Mouse (Mus musculus) megakaryocyte, embryonic 14.5 days (primary cell): Measurements from ENCODE around the gene Os9. TPM values are rescaled to one million over a fixed set of nuclear protein-coding genes. Genes with fewer than 3 reads are reported as not detected.

Experiments
- H3K27me3 ChIP-seq: replicated peaks from 2 replicates; pipeline ENCODE3; 2012; ENCODE audit warnings: inconsistent platforms
- H3K36me3 ChIP-seq: replicated peaks from 2 replicates; pipeline ENCODE3; 2012; ENCODE audit warnings: low read length, inconsistent platforms, mixed read lengths
- H3K4me1 ChIP-seq: 2 replicates; pipeline ENCODE4 v1.6.1; 2012; ENCODE audit warnings: inconsistent platforms
- H3K4me3 ChIP-seq: replicated peaks from 2 replicates; pipeline ENCODE3; 2012; ENCODE audit warnings: moderate library complexity, mild to moderate bottlenecking, inconsistent platforms
- H3K9me3 ChIP-seq: 2 replicates; pipeline ENCODE4 v1.6.1; 2012; ENCODE audit warnings: inconsistent platforms
- FLI1 ChIP-seq: IDR thresholded peaks from 2 replicates; pipeline ENCODE4 v1.6.1; 2012; ENCODE audit warnings: low read length, inconsistent platforms, mixed read lengths
- GATA1 ChIP-seq: IDR thresholded peaks from 3 replicates; pipeline ENCODE4 v1.6.1; 2012; ENCODE audit warnings: mixed read lengths, low read length, inconsistent platforms, borderline replicate concordance
- polyA plus RNA-seq: library from polyadenylated mRNA; stranded (reverse); fragments of >175 nt; gene quantifications from 2 replicates; pipeline ENCODE4 v1.2.3, GENCODE M21; 2012; ENCODE audit warnings: low replicate concordance; ENCODE audit not compliant: insufficient read depth

Os9 gene
- polyA plus RNA-seq, 1 experiment = 267 TPM

DNA sequence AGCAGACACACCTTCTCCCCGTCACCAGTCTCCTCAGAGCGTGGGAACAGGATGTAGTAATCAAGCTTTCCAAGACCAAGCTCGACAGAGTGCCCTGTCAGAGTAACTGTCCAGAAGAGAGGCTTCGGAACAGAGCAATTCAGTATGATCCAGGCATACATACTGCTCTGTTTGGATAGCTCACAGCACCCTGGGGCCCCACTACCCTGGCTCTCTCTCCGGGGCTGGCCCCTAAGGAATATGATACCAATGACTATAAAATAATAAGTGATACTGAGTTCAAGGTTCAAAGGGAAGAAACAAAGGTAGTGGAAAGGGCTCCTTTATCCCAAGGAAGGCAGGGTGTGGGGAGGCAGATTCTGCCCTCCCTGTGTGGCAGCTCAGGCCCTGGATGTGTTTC is 11.5 kb upstream of the Os9 start:
- no peaks in the 10 kb centered on the region for H3K9me3 ChIP-seq
- H3K4me3 ChIP-seq = no peak overlapping the region
- TF ChIP-seq GATA1 (no peak), FLI1 (no peak)
- no peaks in the 10 kb centered on the region for H3K27me3 ChIP-seq
- no peaks in the 10 kb centered on the region for H3K36me3 ChIP-seq
- peaks cover 68% of the 10 kb centered on the region for H3K4me1 ChIP-seq

DNA sequence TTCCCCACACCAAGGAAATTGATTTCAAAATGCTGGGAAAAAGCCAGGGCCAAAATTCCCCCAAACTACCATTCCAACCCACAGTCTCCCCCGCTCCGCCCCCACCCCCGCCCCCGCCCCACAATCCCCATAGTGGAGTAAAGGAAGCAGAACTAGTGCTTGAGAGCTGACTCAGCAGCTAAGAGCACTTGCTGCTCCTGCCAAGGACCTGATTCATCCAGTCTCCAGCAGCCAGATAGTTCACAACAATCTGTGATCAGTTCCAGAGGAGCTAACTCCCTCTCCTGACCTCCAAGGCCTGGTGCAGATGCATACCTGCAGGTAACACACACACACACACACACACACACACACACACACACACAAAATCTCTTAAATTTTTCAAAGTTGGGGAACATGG is 8.5 kb upstream of the Os9 start:
- Histone ChIP-seq H3K4me1 (peaks cover 73% of the 10 kb centered on the region), H3K9me3 (no peaks in the 10 kb centered on the region), H3K4me3 (peak overlapping the region; percentile 46), H3K27me3 (no peaks in the 10 kb centered on the region), H3K36me3 (no peaks in the 10 kb centered on the region)
- TF ChIP-seq GATA1 = no peak
- TF ChIP-seq FLI1 = no peak

DNA sequence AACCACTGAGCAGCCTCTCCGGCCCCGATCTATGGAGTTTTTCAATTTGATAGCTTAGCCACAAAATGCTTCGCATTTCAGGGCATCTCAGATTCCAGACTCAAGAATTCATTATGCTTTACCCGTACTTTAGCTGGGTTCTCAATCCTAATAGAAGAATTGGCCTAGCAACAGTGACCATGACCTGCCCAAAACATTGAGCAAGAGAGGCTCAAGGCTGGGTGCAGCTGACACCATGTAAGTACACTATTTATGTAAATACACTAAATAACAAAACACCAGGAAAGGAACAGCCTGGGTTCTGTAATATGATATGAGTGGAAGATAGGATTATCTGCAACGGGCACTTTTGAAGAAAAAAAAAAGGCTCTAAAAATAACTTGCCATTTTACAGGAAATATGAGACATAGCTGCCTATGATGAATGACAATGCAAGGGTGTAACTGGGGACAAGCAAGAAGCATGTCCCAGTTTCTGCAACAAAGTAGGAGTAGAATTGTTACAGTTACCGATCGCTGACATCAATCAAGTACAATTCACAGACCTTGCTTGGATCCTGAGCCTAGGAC is 6.9 kb upstream of the Os9 start:
- Histone ChIP-seq H3K4me3 (no peak overlapping the region), H3K4me1 (peaks cover 82% of the 10 kb centered on the region), H3K36me3 (no peaks in the 10 kb centered on the region), H3K27me3 (no peaks in the 10 kb centered on the region), H3K9me3 (no peaks in the 10 kb centered on the region)
- TF ChIP-seq FLI1 (no peak), GATA1 (no peak)

DNA sequence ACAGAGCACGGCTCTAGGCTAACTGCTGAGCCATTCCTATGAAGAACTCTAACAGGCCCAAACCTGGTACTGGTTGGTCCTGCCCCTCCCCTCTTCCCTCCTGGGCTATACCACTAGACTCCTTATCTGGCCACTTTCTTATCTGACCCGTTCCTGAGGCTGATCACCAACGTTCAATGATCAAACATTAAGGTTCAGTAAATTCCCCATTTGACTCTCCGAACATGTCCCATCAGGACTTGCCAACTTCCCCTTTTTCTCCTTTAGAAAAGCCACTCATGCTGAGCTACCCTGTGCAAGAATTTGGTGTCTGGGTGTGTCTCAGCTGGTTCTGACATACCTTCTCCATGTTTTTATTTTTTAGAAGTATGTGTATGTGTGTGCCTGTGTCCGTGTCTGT is 5.6 kb upstream of the Os9 start:
- no peaks in the 10 kb centered on the region for H3K9me3 ChIP-seq
- no peaks in the 10 kb centered on the region for H3K36me3 ChIP-seq
- H3K4me3 ChIP-seq = no peak overlapping the region
- no peaks in the 10 kb centered on the region for H3K27me3 ChIP-seq
- peaks cover 83% of the 10 kb centered on the region for H3K4me1 ChIP-seq
- TF ChIP-seq GATA1 (no peak), FLI1 (no peak)

DNA sequence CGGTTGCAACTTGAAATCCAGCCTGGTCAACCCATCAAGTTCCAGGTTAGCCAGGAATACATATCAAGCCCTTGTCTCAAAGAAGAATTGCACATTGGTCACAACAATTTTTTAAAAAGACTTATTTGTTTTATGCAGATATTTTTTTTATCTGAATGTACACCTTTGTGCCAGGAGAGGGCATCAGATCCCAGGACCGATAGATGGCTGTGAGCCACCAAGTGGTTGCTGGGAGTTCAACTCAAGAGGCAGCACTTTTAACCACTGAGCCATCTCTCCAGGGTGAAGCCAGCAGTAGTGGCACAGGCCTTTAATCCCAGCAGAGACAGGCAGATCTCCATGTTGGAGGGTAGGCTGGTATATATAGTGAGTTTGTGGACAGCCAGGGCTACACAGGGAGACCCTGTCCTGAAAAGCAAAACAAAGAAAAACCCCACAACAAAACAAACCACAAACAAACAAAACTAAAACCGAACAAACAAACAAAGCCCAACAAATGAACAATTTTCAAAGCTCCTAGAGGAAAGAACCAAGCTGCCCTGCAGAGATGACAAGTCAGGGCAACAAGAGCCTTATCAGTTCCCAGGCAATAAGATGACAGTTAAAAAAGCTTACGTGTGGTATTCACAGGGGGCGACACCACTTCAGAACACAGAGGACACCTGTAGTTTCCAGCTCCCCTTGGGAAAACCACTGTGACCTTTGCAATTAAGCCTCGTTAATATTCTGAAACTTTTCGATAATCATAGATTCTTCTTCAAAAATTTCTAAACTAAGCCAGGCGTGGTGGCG is 4.5 kb upstream of the Os9 start:
- Histone ChIP-seq H3K4me3 (no peak overlapping the region), H3K4me1 (peaks cover 80% of the 10 kb centered on the region), H3K9me3 (no peaks in the 10 kb centered on the region), H3K27me3 (no peaks in the 10 kb centered on the region), H3K36me3 (no peaks in the 10 kb centered on the region)
- TF ChIP-seq GATA1 = no peak
- no peak for TF ChIP-seq FLI1

DNA sequence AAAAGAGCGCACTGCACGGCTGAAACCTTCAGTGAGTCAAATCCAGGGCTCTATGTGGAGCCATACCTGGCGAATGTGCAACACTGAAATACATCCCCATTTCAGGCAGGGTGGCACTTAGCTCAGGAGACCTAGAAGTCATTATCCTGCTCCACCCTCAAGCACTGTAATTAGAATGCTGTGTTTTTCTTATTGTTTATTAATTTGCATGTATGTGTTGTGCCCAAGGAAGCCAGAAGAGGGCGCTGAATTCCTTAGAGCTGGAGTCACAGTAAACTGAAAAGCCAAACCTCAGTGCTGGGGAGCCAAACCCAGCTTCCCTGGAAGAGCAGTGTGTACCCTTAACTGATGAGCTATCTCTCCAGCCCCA is 2.5 kb upstream of the Os9 start:
- no peak for TF ChIP-seq GATA1
- no peak for TF ChIP-seq FLI1

DNA sequence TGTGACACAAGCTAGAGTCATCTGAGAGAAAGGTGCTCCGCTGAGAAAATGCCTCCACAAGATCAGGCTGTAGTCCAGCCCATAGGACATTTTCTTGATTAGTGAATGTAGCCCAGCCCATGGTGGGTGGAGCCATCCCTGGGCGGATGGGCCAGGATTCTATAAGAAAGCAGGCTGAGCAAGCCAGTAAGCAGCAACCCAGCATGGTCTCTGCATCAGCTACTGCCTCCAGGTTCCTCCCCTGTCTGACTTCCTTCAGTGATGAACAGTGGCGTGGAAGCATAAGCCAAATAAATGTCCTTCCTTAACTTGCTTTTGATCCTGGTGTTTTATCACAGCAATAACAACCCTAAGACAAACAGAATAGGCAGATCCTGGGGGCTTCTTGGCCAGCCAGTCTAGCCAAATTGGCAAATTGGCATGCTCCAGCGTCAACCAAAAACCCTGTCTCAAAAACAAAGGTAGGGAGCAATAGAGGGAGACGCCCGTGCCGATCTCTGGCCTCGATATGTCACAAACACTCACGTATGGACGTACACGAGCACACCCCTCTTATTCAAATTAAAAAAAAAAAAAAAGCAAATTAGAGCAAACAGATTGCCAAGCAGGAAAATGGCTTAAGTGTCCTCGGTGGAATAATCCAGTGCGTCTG is 2.0 kb upstream of the Os9 start:
- H3K27me3 ChIP-seq = no peaks in the 10 kb centered on the region
- H3K36me3 ChIP-seq = peaks cover 20% of the 10 kb centered on the region
- peaks cover 81% of the 10 kb centered on the region for H3K4me1 ChIP-seq
- no peaks in the 10 kb centered on the region for H3K9me3 ChIP-seq
- TF ChIP-seq GATA1 (no peak), FLI1 (no peak)
- peak overlapping the region; percentile 85 for H3K4me3 ChIP-seq

More for the DNA sequence above, 2.5 kb upstream of the Os9 start:
- Histone ChIP-seq H3K36me3 (peaks cover 15% of the 10 kb centered on the region), H3K4me3 (peak overlapping the region; percentile 85), H3K27me3 (no peaks in the 10 kb centered on the region), H3K4me1 (peaks cover 86% of the 10 kb centered on the region), H3K9me3 (no peaks in the 10 kb centered on the region)

DNA sequence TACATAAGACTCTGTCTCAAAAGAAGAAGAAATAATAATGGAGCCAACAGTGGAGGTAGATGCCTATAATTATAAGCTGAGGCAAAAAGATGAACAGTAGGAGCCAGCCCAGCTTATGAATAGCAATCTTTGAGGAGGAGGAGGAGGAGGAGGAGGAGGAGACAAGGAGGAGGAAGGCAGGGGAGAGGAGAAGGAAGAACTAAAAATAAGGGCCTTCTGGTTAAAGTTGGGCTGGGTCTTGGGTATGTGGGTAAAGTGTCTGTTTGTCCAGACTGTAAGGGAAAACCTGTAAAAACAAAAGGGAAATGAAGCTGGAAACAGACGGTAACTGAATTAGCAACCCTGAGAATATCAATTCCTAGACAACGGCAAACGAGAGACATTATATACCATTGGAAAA is 1.1 kb upstream of the Os9 start:
- Histone ChIP-seq H3K36me3 (peaks cover 29% of the 10 kb centered on the region), H3K4me3 (no peak overlapping the region), H3K9me3 (no peaks in the 10 kb centered on the region), H3K27me3 (no peaks in the 10 kb centered on the region), H3K4me1 (peaks cover 76% of the 10 kb centered on the region)
- TF ChIP-seq GATA1 (no peak), FLI1 (no peak)

DNA sequence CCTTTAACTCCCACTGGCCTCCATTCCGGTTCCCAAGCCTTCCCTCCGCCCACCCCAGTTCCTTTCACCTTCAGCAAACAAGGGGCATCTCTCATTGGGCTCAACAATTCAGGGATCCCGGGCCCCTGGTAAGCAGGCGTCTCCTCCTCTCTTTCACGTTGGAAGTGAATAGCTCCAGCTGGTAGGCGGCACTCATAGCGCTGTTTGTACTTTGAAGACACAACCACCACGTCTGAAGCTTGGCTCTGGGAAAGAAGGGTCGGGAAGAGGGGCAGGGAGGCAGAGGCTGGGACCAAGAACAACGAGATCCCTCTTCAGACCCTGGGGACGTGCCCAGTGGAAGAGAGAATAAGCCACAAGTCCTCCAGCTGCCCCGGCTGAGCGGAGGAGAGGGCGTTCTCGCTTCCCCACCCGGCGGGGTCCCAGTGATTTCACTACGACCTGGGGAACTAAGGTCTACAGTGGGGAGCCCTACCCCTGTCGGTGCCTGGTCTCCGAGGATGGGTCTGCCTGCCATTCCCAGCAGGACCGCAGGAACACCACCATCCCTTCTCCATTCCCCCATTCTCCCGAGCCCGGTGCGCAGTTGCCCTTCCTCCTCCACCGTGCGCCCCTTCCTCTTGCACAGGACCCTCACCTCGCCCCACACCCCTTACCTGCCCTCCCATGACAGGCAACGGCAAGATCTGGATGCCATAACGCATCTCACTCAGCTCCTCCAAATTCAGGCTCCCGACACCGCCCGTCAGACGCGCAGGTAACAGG is 448 bp downstream of the Os9 start:
- Histone ChIP-seq H3K4me1 (peaks cover 70% of the 10 kb centered on the region), H3K9me3 (no peaks in the 10 kb centered on the region), H3K36me3 (peaks cover 44% of the 10 kb centered on the region), H3K27me3 (no peaks in the 10 kb centered on the region), H3K4me3 (peak overlapping the region; percentile 100)
- TF ChIP-seq GATA1 (no peak), FLI1 (no peak)
